In the genomic region with DNA sequence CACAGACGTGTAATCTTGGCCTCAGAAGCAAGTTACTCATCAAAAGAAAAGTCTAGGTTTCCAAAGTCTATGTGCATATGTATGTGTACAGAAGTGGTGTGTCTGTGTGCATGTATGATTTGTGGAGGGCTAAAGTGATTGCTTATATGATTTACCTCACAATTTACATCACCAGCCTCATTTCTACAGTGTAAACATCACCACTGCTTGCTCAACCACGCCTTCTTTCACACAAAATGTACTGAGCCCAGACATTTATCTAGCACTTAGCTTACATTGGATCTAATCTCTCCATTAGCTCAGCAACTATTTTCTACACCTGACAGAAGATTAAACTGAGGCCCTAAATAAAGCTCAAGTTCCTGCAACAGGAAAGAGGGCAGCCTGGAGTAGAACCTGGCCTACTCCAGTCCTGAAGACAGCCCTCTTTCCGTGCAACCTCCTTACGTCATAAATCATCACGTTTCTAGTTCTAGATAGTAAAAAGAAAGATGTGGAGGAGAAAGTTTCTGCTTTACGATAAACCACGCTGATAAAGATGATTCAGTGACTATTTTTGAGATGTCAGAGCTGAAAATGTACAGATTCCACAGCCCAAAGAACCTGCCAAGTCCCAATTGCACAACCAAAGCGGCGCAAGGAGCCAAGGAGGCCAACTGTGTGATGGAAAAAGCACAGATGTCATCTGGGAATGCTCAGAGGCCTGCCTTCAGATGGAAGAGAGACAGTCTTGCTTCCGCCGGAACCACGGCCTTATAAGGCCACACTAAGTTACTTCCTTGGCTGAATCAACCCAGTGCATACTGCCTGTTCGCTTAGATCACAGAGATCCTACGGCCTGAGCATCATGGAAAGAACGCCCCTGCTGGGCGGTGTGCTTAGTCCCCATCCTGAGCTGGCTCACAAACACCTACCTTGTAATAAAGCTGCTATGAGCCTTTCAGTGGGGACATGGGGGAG, we compare ENCODE assay signal across 9 mouse cellular contexts.
DNase-seq lines count a peak whose midpoint lies in the region; ATAC-seq and TF ChIP-seq lines count a peak whose summit lies in the region.
"Had no signal": no experiment of that assay in that cellular context is flagged by ENCODE, and none has a peak within 500 bp of the region (broad histone marks: within the 10 kb centered on the region; RNA-seq: fewer than 3 reads in every experiment).

No protein-coding gene starts in this region.

- H3K36me3 ChIP-seq in heart, adult 2 months (ENCODE audit: control insufficient read depth, insufficient read depth, low read length), result no peaks in the 10 kb centered on the region
- no peaks in the 10 kb centered on the region for H3K36me3 ChIP-seq in kidney, postnatal 0 days (ENCODE audit: insufficient read depth, low read length)
- no peaks in the 10 kb centered on the region for H3K36me3 ChIP-seq in myocyte (ENCODE audit: control insufficient read depth, insufficient read depth)
- H3K36me3 ChIP-seq: midbrain, embryonic 12.5 days had no signal

- H3K4me1 ChIP-seq in heart, adult 2 months (ENCODE audit: control insufficient read depth, insufficient read depth, low read length), result peaks cover 1% of the 10 kb centered on the region
- H3K4me1 ChIP-seq in kidney, postnatal 0 days (replicated peaks; ENCODE audit: insufficient read depth, low read length), result no peaks in the 10 kb centered on the region
- H3K4me1 ChIP-seq: midbrain, embryonic 12.5 days had no signal

- H3K27ac ChIP-seq in heart, adult 2 months, result peak overlapping the region; percentile 51
- peak overlapping the region; percentile 60 for H3K27ac ChIP-seq in kidney, postnatal 0 days
- H3K27ac ChIP-seq: midbrain, embryonic 12.5 days had no signal

- no peak for TF ChIP-seq CTCF in heart, adult 2 months (IDR thresholded peaks at IDR 0.05)
- TF ChIP-seq CTCF in kidney, postnatal 0 days (IDR thresholded peaks at IDR 0.05; ENCODE audit: low read depth), result no peak

- no peak for TF ChIP-seq POLR2A in heart, adult 2 months (IDR thresholded peaks at IDR 0.05; ENCODE audit: insufficient read depth, low read depth, low read length)
- TF ChIP-seq POLR2A in myocyte (IDR thresholded peaks at IDR 0.05; ENCODE audit: insufficient read length, low read depth), result no peak

- intact Hi-C loops in heart, adult 2 months (cut with DNase I), result loop anchor here (2.0 kb wide), 1 partner anchor 72 kb away; the partner anchor contains the start of gene Thbs1

- 45% methylated on average over 16 of the region's 16 CpGs for WGBS in heart, adult 2 months
- 68% methylated on average over 16 of the region's 16 CpGs for WGBS in kidney, postnatal 0 days

- no peaks in the 10 kb centered on the region for H3K79me2 ChIP-seq in heart, adult 2 months (replicated peaks; ENCODE audit: control insufficient read depth, insufficient read depth, low read length)
- H3K79me2 ChIP-seq in myocyte (ENCODE audit: control insufficient read depth, insufficient read depth), result no peaks in the 10 kb centered on the region

- peak; percentile 71 for ATAC-seq in kidney, postnatal 0 days (replicated peaks; ENCODE audit: low FRiP score, low read depth)

- TF ChIP-seq EP300 in heart, adult 2 months (IDR thresholded peaks at IDR 0.05; ENCODE audit: insufficient read depth, low read depth, low read length), result peak; percentile 60; the same call in 1 of the 2 replicates

- DNase-seq in 3T3-L1 (ENCODE audit: low read depth, low spot score) (peak; percentile 99), adipocyte (ENCODE audit: low spot score) (peak; percentile 98)
- DNase-seq in heart, adult 2 months, result peak; percentile 77 to 84
- peak; percentile 80 for DNase-seq in kidney, postnatal 0 days (ENCODE audit: low spot score)
- DNase-seq in thymus, postnatal 14 days, result no peak
- DNase-seq in spleen, postnatal 4 days (ENCODE audit: low spot score in 2 of 2), result no peak
- no peak for DNase-seq in embryo, embryonic 10 days (ENCODE audit: low spot score)

- no peak overlapping the region for H3ac ChIP-seq in myocyte (ENCODE audit: control insufficient read depth, insufficient read length)

- H3K4me3 ChIP-seq in heart, adult 2 months, result no peak overlapping the region
- H3K4me3 ChIP-seq in kidney, postnatal 0 days (replicated peaks; ENCODE audit: low read depth, low read length), result no peak overlapping the region
- no peak overlapping the region for H3K4me3 ChIP-seq in myocyte
- H3K4me3 ChIP-seq: midbrain, embryonic 12.5 days had no signal

- no peak overlapping the region for H3K9ac ChIP-seq in heart, adult 2 months (ENCODE audit: low read depth, low read length)
- H3K9ac ChIP-seq in kidney, postnatal 0 days (ENCODE audit: low read depth, low read length), result no peak overlapping the region
- H3K9ac ChIP-seq: midbrain, embryonic 12.5 days had no signal

- H3K9me3 ChIP-seq in kidney, postnatal 0 days (replicated peaks; ENCODE audit: low read length), result no peaks in the 10 kb centered on the region
- H3K9me3 ChIP-seq: midbrain, embryonic 12.5 days had no signal

- no peaks in the 10 kb centered on the region for H3K27me3 ChIP-seq in heart, adult 2 months (ENCODE audit: control insufficient read depth, insufficient read depth, low read length)
- no peaks in the 10 kb centered on the region for H3K27me3 ChIP-seq in kidney, postnatal 0 days (ENCODE audit: insufficient read depth, low read length)
- H3K27me3 ChIP-seq in myocyte (ENCODE audit: control insufficient read depth, insufficient read depth, insufficient read length), result no peaks in the 10 kb centered on the region
- H3K27me3 ChIP-seq: midbrain, embryonic 12.5 days had no signal

- H3K4me2 ChIP-seq in kidney, postnatal 0 days (ENCODE audit: low read length), result no peak overlapping the region
- H3K4me2 ChIP-seq in myocyte (ENCODE audit: low read depth), result no peak overlapping the region
- H3K4me2 ChIP-seq: midbrain, embryonic 12.5 days had no signal

TF ChIP-seq in myocyte, 11 proteins besides CTCF, POLR2A, EP300 and RAD21:
- TF ChIP-seq POLR2AphosphoS2 (IDR thresholded peaks at IDR 0.05; ENCODE audit: insufficient read length, low read depth), result no peak
- no peak for TF ChIP-seq USF1 (IDR thresholded peaks at IDR 0.05; ENCODE audit: low read depth)
- no peak for TF ChIP-seq TCF12 (IDR thresholded peaks at IDR 0.05; ENCODE audit: insufficient read depth, poor library complexity, severe bottlenecking)
- no peak for TF ChIP-seq REST (IDR thresholded peaks at IDR 0.05; ENCODE audit: insufficient read depth, insufficient read length)
- no peak for TF ChIP-seq MAX (IDR thresholded peaks at IDR 0.05; ENCODE audit: low read depth)
- TF ChIP-seq E2F4 (IDR thresholded peaks at IDR 0.05; ENCODE audit: insufficient read depth), result no peak
- TF ChIP-seq SRF (IDR thresholded peaks at IDR 0.05; ENCODE audit: control insufficient read depth, insufficient read length, low read depth), result peak; percentile 72
- no peak for TF ChIP-seq MYOG (IDR thresholded peaks at IDR 0.05; ENCODE audit: control insufficient read depth in 1 of 3, insufficient read depth in 1 of 3, insufficient read length in 2 of 3, low read depth in 2 of 3)
- peak; percentile 67 for TF ChIP-seq CEBPB (IDR thresholded peaks at IDR 0.05; ENCODE audit: insufficient read depth, poor library complexity, severe bottlenecking)
- no peak for TF ChIP-seq MYOD1 (IDR thresholded peaks at IDR 0.05; ENCODE audit: control insufficient read depth in 1 of 3, insufficient read length in 2 of 3, low read depth in 2 of 3)

Comparison
In these comparisons a context has a peak if more than half of its experiments do, and no peak if none do; other contexts are left out.
1. DNase-seq: peak in 3T3-L1 (single experiment), adipocyte (single experiment), heart, adult 2 months (2 of 2) and kidney, postnatal 0 days (single experiment); none in thymus, postnatal 14 days (single experiment), spleen, postnatal 4 days (0 of 2) and embryo, embryonic 10 days (single experiment).